Mouse (Mus musculus): Measurements from ENCODE around the gene Efcc1.

GRCm38 (mm10) chr6:87770626-87771025 is 40.0 kb downstream of the Efcc1 start:
- TF ChIP-seq ZC3H11A (IDR thresholded peaks at IDR 0.05; ENCODE audit: borderline replicate concordance, low read depth, low read length): no peak
- TF ChIP-seq CHD2 (IDR thresholded peaks at IDR 0.05; ENCODE audit: low read depth, low read length): no peak
- TF ChIP-seq HCFC1 (IDR thresholded peaks at IDR 0.05; ENCODE audit: borderline replicate concordance, insufficient read depth, low read length): no peak
